Mouse (Mus musculus): ENCODE results near the gene Dguok.

- no peak for TF ChIP-seq CTCF (IDR thresholded peaks at IDR 0.05; ENCODE audit: low read depth)
- no peak for TF ChIP-seq EP300 (IDR thresholded peaks at IDR 0.05; ENCODE audit: low read depth)
Measured at GRCm38 (mm10) chr6:83515172-83515571, 8.4 kb upstream of the Dguok start.

All from liver, postnatal 0 days (tissue).